Mouse (Mus musculus): ENCODE results near the gene Olfr1185-ps1.
"Not testable (repeated sequence)": the region's sequence is repeated elsewhere in the genome, so short reads cannot be mapped to it uniquely, and the experiment has no call there.

Olfr1185-ps1 gene

DNA sequence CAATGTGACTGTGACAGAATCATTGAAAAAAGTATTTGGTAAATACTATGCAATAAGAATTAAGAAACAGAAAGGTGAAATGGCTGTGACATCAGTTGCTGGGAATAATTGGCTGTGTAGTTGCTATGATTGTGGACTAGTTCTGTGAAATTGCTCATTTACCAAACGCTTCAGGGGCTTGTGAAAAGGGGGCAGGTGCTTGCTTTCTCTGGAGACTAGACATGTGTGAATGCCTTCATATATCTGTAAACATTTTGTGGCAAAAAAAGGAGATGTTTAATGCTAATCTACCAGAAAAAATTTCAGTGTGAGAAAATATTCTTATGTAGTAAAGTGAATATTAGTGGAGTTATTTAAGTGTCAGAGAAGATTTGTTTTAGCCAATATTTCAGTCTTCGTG is at the start of gene Olfr1185-ps1:
Gene Olfr1185-ps1, plus strand, starts transcription at position 301 of the 400 bp plus-strand sequence.
- no peak for DNase-seq

DNA sequence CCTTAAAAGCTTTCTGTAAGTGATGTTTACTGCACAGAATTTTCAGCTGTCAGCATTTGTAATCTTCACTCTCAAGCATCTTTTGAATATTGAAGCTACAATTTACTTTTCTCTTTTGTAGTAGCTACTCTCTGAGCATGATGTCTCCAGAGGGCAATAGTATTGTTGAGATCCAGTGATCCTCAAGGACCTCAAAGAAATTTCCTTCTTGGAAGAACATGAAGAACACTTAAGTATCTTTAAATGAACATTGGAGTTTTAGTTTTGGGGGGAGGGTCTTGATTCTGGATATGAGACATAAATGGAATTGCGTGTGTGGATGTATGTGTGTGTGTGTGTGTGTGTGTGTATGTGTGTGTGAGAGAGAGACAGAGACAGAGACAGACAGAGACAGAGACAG is 44.1 kb upstream of the Olfr1185-ps1 start, which contains the start of gene Gm13757:
Gene Gm13757, minus strand, starts transcription at position 101 of the 400 bp plus-strand sequence.
- no peak for DNase-seq

DNA sequence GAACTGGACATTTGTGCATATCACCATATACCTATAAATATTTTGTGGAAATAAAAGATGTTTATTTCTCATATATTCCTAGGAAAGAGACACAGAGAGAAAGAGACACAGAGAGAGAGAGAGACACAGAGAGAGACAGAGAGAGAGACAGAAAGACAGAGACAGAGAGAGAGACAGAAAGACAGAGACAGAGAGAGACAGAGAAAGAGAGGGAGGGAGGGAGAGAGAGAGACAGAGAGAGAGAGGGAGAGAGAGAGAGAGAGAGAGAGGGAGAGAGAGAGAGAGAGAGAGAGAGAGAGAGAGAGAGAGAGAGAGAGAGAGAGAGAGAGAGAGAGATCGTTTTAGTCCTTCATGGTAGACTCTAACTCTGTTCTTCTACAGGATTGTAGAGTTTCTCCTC is 38.6 kb upstream of the Olfr1185-ps1 start, which contains the start of gene Olfr1183:
Gene Olfr1183, plus strand, starts transcription at position 301 of the 400 bp plus-strand sequence.
- DNase-seq, result not testable (repeated sequence)

DNA sequence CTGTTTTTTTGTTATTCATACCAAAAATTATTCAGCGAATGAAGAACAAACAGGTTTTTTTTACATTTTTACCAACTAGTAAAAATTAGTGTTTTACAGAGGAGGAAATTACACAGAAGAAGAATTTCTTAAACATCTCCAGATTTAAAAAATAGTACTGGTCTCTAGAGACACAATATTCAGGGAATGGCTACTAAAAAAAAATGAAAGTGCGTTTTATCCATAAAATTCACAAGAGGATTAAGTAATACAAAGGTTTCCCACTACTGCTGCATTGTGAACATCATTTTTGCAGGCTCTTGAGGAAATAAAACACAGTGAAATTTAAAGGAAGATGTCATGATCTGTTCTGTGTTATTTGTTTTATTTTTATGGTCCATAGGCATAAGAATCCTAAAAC is 9.8 kb upstream of the Olfr1185-ps1 start, which contains the start of gene Olfr1184:
Gene Olfr1184, plus strand, starts transcription at position 301 of the 400 bp plus-strand sequence.
- no peak for DNase-seq

DNA sequence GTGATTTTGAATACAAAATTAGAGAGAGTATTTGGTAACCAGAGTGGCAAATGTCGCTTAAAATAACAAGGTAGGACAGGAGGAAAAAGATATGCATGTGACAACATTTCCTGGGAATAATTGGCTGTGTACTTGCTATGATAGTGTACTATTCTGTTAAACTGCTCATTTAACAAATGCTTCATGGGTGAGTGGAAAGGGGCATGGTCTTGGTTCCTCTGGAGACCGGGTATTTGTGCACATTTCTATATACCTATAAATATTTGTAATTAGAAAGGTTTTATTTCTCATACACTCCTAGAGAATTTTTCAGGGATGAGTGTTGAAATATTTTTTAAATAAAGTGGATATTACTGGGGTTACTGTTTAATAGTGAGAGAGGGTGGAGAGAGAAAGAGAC is 25.1 kb downstream of the Olfr1185-ps1 start, which contains the start of gene Olfr1186:
Gene Olfr1186, plus strand, starts transcription at position 301 of the 400 bp plus-strand sequence.
- no peak for DNase-seq

DNA sequence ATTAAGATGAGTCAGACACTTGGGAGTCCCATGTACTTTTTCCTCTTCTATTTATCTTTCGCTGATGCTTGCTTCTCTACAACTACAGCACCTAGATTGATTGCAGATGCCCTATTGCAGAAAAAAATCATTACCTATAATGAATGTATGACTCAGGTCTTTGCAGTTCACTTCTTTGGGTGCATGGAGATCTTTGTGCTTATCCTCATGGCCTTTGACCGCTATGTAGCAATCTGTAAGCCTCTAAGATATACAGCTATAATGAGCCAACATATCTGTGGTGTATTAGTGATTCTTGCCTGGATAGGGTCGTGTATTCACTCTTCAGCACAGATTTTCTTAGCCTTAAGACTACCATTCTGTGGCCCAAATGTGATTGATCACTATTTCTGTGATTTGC is 32.6 kb downstream of the Olfr1185-ps1 start:
- no peak for DNase-seq

All from thymus, postnatal 36 days (tissue).